Mouse (Mus musculus): ENCODE results near the gene Sesn1.

Sesn1 gene

GRCm38 (mm10) chr10:41871564-41871963 lies 61.8 kb downstream of the Sesn1 start:
- DNase-seq (ENCODE audit: low spot score) = no peak

DNA sequence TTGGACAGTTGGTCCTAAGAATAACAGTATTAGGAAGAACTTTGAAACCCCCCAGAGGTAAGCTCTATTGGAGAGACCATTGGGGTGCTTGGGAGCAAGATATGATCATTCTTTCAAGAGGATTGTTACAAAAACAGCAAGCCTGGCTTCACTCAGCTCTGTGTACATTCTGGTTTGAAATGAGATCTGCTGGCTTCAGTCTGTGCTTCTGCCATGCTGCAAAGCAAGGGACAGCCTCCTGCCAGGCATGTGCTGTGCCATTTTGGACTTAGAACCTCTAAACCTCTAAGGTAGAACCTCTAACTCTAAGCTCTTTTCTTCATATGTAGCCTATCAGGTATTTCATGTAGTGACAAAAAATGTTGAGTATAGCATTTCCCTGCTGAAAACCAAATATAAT lies 65.9 kb downstream of the Sesn1 start:
- DNase-seq (ENCODE audit: low spot score) = no peak

DNA sequence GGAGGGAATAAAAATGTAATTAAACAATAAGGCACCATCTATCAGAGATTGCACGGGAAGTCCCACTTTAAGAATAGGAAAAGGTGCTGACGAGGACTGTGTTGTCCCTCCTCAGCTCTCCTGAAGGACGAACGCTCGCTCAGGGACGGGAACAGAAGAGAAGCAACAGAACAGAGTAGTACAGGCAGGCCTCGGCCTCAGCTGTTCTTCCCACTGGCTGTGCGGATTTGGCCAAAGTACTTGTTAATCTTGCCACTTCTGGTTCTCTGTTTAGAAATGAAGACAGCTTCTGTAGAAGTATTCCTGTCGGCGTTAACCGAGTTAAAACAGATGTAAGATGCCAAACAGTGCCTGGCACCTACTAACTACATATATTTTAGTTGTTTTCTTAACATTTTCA lies 68.6 kb downstream of the Sesn1 start:
- DNase-seq (ENCODE audit: low spot score) = no peak

DNA sequence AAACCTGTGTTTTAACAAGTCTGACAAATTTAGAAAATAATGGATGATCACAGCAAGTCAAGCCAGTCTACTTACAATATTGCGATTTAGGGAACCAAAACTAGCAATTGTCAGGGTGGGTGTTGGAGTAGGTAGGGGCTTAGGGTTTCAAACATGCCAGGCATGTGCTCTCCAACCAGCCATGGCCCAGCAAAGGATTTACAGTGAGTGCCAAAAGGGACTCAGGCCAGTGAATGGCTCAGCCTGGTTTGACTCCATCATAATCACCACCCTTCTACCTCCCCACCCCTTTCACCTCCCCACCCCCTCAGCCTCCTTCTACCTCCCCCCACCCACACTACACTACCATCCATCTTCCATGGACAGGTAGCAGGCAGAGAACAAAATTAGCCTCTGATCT lies 69.9 kb downstream of the Sesn1 start:
- DNase-seq (ENCODE audit: low spot score) = no peak

GRCm38 (mm10) chr10:41880206-41880605 lies 70.5 kb downstream of the Sesn1 start:
- no peak for DNase-seq (ENCODE audit: low spot score)

- no peak for DNase-seq (ENCODE audit: low spot score)
Observed at GRCm38 (mm10) chr10:41880777-41881176, 71.0 kb downstream of the Sesn1 start.

GRCm38 (mm10) chr10:41881438-41881837 lies 71.7 kb downstream of the Sesn1 start:
- DNase-seq (ENCODE audit: low spot score) = no peak

DNA sequence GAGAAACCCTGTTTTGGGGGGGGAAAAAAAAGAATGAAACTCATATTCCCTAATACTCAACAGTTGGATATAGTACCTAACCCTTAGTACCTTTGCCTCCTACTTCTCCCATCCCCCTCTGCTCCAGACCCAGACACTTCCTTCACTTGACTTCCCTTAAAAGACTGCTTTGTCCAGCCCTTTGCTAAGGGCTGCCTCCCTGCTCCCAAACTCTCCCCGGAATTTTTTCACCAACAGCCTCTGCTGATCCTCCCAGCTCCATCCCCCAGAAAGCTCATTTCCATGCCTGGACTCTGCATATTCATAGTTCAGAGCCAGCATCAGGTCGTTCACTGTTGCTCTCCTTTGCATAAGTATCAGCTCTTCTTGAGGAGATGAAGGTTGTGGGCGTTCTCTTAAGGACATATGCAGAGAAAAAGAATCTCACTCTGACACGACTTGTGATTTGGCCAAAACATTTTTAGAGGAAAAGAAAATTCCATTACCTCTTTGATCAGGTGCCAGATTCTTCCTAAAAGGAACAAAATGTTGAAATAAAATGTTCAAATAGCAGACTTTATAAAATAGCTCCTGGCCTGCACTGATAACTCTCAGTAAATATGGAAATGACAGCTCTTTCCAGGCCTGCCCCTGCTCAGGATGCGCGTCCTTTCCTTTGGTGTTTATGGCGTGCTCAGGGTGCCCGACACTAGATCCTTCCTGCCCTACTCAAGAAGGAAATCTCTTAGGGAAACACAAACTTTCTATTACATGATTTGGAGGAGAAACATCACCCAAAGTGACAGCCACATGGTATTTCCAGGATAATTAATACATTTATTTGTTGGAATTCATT lies 74.2 kb downstream of the Sesn1 start:
- DNase-seq (ENCODE audit: low spot score) = no peak

- peak; percentile 93 for DNase-seq (ENCODE audit: low spot score)
Observed at GRCm38 (mm10) chr10:41887080-41887821, 77.5 kb downstream of the Sesn1 start.

DNA sequence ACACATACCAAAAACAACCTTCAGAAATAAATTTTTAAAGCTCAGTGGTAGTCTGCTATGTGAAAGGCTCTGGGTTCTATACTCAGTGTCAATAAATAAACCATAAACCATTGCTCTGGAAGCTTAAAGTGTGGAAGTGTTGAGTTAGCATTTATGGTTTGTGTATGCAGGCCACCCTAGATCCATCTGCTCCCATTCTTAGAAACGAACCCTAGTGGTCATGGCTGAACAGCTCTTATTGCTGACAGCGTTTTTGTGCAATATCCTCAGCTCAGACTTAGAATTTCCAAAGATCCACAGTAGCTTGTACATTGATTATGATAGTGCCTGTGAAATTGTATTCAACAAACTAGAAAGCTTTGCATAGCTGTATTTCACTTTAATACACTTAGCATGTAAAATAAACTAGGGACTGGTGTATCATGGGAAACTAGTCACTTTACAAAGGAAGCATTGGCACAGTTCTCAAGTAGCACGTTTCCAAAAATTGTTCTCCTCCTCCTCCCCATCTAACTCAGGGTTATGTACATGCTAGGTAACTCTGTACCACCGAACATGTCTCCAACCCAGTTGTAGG lies 78.7 kb downstream of the Sesn1 start:
- DNase-seq (ENCODE audit: low spot score) = peak; percentile 57

GRCm38 (mm10) chr10:41889566-41889965 lies 79.8 kb downstream of the Sesn1 start:
- DNase-seq (ENCODE audit: low spot score) = no peak

- no peak for DNase-seq (ENCODE audit: low spot score)
Observed at GRCm38 (mm10) chr10:41890537-41890936, 80.8 kb downstream of the Sesn1 start.

GRCm38 (mm10) chr10:41891312-41891711 lies 81.6 kb downstream of the Sesn1 start:
- no peak for DNase-seq (ENCODE audit: low spot score)

DNA sequence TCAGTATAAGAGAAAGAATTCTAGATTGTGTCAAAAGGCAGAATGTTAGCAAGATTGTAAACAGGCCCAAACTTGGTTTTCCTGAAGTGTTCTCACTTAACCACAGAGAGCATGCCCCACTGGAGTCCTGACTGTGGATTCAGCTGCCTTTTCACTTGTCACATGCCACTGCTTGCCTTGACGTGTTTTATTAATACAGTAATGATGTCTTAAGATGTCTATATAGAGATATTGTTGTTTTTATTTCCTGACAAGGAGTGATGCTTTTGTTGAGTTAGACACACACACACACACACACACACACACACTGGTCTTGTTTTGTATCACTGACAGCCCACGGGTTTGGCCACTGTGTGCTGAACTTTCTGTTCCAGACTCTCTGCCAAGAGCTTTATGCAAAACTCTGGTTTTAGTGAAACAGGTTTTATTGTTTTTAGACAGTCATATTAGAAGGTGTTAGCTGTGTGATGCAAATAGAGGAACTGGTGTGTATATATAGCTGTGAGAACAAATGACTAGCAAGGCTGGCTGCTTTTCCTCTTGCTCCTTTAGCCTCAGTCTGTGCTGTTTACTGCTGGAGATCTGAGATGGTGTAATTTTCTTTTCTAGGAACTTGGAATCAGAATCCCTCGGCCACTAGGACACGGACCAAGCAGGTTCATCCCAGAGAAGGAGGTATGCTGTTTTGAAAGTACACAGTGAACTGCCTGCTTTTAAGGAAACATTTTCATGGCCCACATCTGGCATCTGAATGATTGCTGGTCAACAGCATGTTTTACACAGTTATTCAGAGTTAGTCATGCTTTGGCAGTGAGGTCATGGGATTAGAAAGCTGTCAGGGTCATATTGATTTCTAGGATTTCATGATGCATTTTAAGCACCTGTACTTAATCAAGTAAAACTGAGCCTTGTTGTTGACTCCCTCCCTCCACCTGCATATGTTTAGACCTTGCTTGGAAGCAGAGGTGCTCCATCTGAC lies 84.0 kb downstream of the Sesn1 start:
- no peak for DNase-seq (ENCODE audit: low spot score)

- DNase-seq (ENCODE audit: low spot score) = no peak
Observed at GRCm38 (mm10) chr10:41896425-41896824, 86.7 kb downstream of the Sesn1 start.

DNA sequence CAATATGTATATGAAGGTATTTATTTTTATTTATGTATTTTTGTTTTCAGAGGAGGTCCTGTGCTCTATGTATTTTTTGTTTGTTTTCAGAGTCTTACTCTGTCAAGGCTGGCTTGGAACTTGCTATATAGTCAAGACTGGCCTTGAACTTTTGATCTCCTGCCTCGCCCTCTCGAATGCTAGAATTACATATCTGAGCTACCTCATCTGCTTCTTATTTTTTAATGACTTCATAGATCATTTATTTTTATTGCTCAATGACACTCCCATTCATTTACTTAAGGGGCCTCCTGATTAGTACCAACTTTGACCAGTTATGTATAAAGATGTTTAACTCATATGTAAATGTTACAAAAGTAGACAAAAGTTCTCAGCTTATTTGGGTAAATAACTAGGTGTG lies 87.1 kb downstream of the Sesn1 start:
- no peak for DNase-seq (ENCODE audit: low spot score)

GRCm38 (mm10) chr10:41901456-41901855 lies 91.7 kb downstream of the Sesn1 start:
- DNase-seq (ENCODE audit: low spot score) = no peak

DNA sequence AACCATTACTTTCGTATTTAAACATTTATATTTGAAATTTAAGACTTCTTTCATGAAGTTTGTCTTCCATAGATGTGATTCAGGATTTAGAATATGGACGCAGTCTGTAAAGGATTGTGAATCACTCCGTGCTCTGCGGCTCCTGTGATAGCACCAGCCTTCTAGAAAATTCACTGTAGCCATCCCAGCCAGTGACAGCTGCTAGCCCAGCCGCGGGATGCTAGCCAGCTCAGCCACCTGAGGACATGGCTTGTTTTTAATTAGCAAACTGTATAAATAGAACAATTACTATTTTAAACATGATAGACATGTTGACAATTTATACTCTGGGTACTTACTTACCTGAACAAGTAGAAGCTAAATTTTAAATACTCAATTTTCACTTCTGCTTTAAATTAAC lies 92.1 kb downstream of the Sesn1 start:
- DNase-seq (ENCODE audit: low spot score) = no peak

DNA sequence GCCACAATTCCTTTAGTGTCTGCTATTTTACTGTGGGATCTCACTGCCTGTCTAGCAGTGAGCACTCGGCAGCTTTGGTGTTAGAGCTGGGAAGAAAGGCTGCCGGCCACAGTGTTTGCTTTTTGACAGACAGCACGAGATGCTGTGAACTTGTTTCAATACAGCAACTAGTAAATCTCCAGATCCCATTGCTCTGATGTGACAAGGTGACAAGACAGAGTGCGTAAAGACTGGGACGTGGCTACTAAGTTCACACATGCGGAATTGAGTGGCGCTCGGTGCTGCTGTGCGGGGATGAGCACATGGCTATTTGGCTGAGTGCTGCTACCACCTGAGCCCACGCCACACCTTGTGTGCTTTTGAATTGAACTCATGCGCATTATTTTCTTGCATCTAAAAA lies 97.7 kb downstream of the Sesn1 start:
- no peak for DNase-seq (ENCODE audit: low spot score)

GRCm38 (mm10) chr10:41907950-41908349 lies 98.2 kb downstream of the Sesn1 start:
- DNase-seq (ENCODE audit: low spot score) = no peak

GRCm38 (mm10) chr10:41908899-41909298 lies 99.2 kb downstream of the Sesn1 start:
- no peak for DNase-seq (ENCODE audit: low spot score)

Data from c-Kit-positive CD71-positive TER-119-positive erythroid progenitor cells, embryonic 14.5 days (primary cell).